Mouse (Mus musculus) skeletal muscle tissue, adult 2 months (tissue): ENCODE results near the gene Dnajc13.

Experiments
- DNase-seq: peaks from one replicate; pipeline ENCODE4 v3.0.0-alpha.2; 2012; ENCODE audit warnings: low read depth, low spot score

Dnajc13 gene

GRCm38 (mm10) chr9:104123101-104123500 is 139.6 kb downstream of the Dnajc13 start:
- no peak for DNase-seq

GRCm38 (mm10) chr9:104109151-104109550 is 153.6 kb downstream of the Dnajc13 start:
- no peak for DNase-seq

GRCm38 (mm10) chr9:104108571-104109143 is 154.1 kb downstream of the Dnajc13 start:
- no peak for DNase-seq

- DNase-seq: no peak
Measured at GRCm38 (mm10) chr9:104107482-104107881, 155.2 kb downstream of the Dnajc13 start.

GRCm38 (mm10) chr9:104106930-104107329 is 155.8 kb downstream of the Dnajc13 start:
- DNase-seq: no peak

GRCm38 (mm10) chr9:104104986-104105385 is 157.7 kb downstream of the Dnajc13 start:
- no peak for DNase-seq

- no peak for DNase-seq
Measured at GRCm38 (mm10) chr9:104102901-104103300, 159.8 kb downstream of the Dnajc13 start.

- DNase-seq: peak; percentile 55
Measured at GRCm38 (mm10) chr9:104102301-104102700, 160.4 kb downstream of the Dnajc13 start.

- DNase-seq: no peak
Measured at GRCm38 (mm10) chr9:104101458-104101857, 161.3 kb downstream of the Dnajc13 start.
